In genomic region chr1:189870539-189870938, GRCm38 (mm10) we compare ENCODE assay signal across 15 mouse cellular contexts. TPM values are rescaled to one million over a fixed set of nuclear protein-coding genes. Genes with fewer than 3 reads are reported as not detected.
DNase-seq lines count a peak whose midpoint lies in the region; ATAC-seq and TF ChIP-seq lines count a peak whose summit lies in the region.
"Had no signal": no experiment of that assay in that cellular context is flagged by ENCODE, and none has a peak within 500 bp of the region (broad histone marks: within the 10 kb centered on the region; RNA-seq: fewer than 3 reads in every experiment).

No protein-coding gene starts in this region.

- no peak overlapping the region for H3K4me2 ChIP-seq in forebrain, postnatal 0 days (ENCODE audit: low read depth)
- H3K4me2 ChIP-seq in forebrain, embryonic 14.5 days (ENCODE audit: low read length) = no peak overlapping the region
- H3K4me2 ChIP-seq: embryonic facial prominence, embryonic 15.5 days; midbrain, embryonic 13.5 days had no signal

- no peak for DNase-seq in forebrain, postnatal 0 days
- DNase-seq in forebrain, embryonic 14.5 days (ENCODE audit: low spot score) = no peak
- DNase-seq in testis, postnatal 10 days (ENCODE audit: low spot score) = no peak
- DNase-seq in liver = peak; percentile 50
- no peak for DNase-seq in MN1 (ENCODE audit: low spot score)
- DNase-seq in urinary bladder, postnatal 10 days (ENCODE audit: low spot score) = no peak
- DNase-seq in gastrocnemius, postnatal 36 days = no peak
- DNase-seq: cerebellum, adult 18-20 months; kidney, adult 8-10 months; lung, adult 18-20 months; right cerebral cortex, postnatal 14 days had no signal

- H3K27ac ChIP-seq in forebrain, postnatal 0 days (ENCODE audit: low read depth, low read length) = no peak overlapping the region
- H3K27ac ChIP-seq in forebrain, embryonic 14.5 days (ENCODE audit: low read depth, low read length) = no peak overlapping the region
- H3K27ac ChIP-seq in testis, adult 2 months (ENCODE audit: control insufficient read depth, insufficient read depth, low read depth, low read length) = no peak overlapping the region
- H3K27ac ChIP-seq: embryonic facial prominence, embryonic 15.5 days; left cerebral cortex, adult 2 months; midbrain, embryonic 13.5 days had no signal

- H3K4me3 ChIP-seq in forebrain, postnatal 0 days (ENCODE audit: low read depth, low read length) = no peak overlapping the region
- H3K4me3 ChIP-seq in forebrain, embryonic 14.5 days (ENCODE audit: low read depth, low read length) = no peak overlapping the region
- H3K4me3 ChIP-seq in testis, adult 2 months (ENCODE audit: control insufficient read depth, low read depth, low read length) = no peak overlapping the region
- H3K4me3 ChIP-seq: embryonic facial prominence, embryonic 15.5 days; left cerebral cortex, adult 2 months; midbrain, embryonic 13.5 days had no signal

- no peaks in the 10 kb centered on the region for H3K9me3 ChIP-seq in forebrain, postnatal 0 days (ENCODE audit: low read length)
- no peaks in the 10 kb centered on the region for H3K9me3 ChIP-seq in forebrain, embryonic 14.5 days (replicated peaks; ENCODE audit: control insufficient read depth, low read length)
- H3K9me3 ChIP-seq: embryonic facial prominence, embryonic 15.5 days; midbrain, embryonic 13.5 days had no signal

- TF ChIP-seq CTCF in forebrain, postnatal 0 days (IDR thresholded peaks at IDR 0.05; ENCODE audit: low read depth) = peak; percentile 24; the same call in 1 of the 2 replicates
- peak; percentile 44; the same call in 1 of the 2 replicates for TF ChIP-seq CTCF in testis, adult 2 months (IDR thresholded peaks at IDR 0.05; ENCODE audit: control insufficient read depth, insufficient read depth, insufficient replicate concordance, low read depth, low read length)

- no peak for ATAC-seq in forebrain, postnatal 0 days
- no peak for ATAC-seq in forebrain, embryonic 14.5 days
- ATAC-seq: midbrain, embryonic 13.5 days had no signal

- WGBS in forebrain, postnatal 0 days = 87% methylated on average over 8 of the region's 8 CpGs
- WGBS in forebrain, embryonic 14.5 days = 85% methylated on average over 8 of the region's 8 CpGs

- no peak overlapping the region for H3K9ac ChIP-seq in forebrain, postnatal 0 days
- no peak overlapping the region for H3K9ac ChIP-seq in forebrain, embryonic 14.5 days (ENCODE audit: low read length)
- H3K9ac ChIP-seq: embryonic facial prominence, embryonic 15.5 days; midbrain, embryonic 13.5 days had no signal

- H3K4me1 ChIP-seq in forebrain, postnatal 0 days (ENCODE audit: insufficient read depth) = no peaks in the 10 kb centered on the region; the same call in 1 of the 2 replicates
- peaks cover under 1% of the 10 kb centered on the region; the same call in 1 of the 2 replicates for H3K4me1 ChIP-seq in forebrain, embryonic 14.5 days (ENCODE audit: control insufficient read depth, insufficient read depth, low read length)
- peaks cover 4% of the 10 kb centered on the region for H3K4me1 ChIP-seq in testis, adult 2 months (ENCODE audit: control insufficient read depth, insufficient read depth, low read length)

- H3K36me3 ChIP-seq in forebrain, postnatal 0 days (ENCODE audit: insufficient read depth) = no peaks in the 10 kb centered on the region
- no peaks in the 10 kb centered on the region for H3K36me3 ChIP-seq in forebrain, embryonic 14.5 days (ENCODE audit: control insufficient read depth, insufficient read depth, low read length)
- H3K36me3 ChIP-seq in testis, adult 2 months (ENCODE audit: control insufficient read depth, insufficient read depth, low read length) = no peaks in the 10 kb centered on the region
- H3K36me3 ChIP-seq: midbrain, embryonic 13.5 days had no signal

- no peak for TF ChIP-seq POLR2A in testis, adult 2 months (IDR thresholded peaks at IDR 0.05; ENCODE audit: control insufficient read depth, low read depth, low read length)

- no peaks in the 10 kb centered on the region for H3K27me3 ChIP-seq in forebrain, postnatal 0 days (ENCODE audit: insufficient read depth, low read length)
- no peaks in the 10 kb centered on the region for H3K27me3 ChIP-seq in forebrain, embryonic 14.5 days (replicated peaks; ENCODE audit: control insufficient read depth, insufficient read depth, low read length)
- H3K27me3 ChIP-seq in testis, adult 2 months (ENCODE audit: control insufficient read depth, insufficient read depth, low read length) = no peaks in the 10 kb centered on the region
- H3K27me3 ChIP-seq: embryonic facial prominence, embryonic 15.5 days; midbrain, embryonic 13.5 days had no signal

- intact Hi-C loops in gastrocnemius, postnatal 36 days (cut with DNase I) = no loop called here

RNA-seq across cellular contexts. Expression of gene Smyd2, which starts 51.6 kb away (rescaled TPM):
- total RNA-seq in forebrain, postnatal 0 days (2014; rRNA removed) = 75.9 and 87.2 TPM in 2 replicates
- 109 and 116 TPM in 2 replicates for polyA plus RNA-seq in forebrain, postnatal 0 days (2015; fragmentation: Nextera tagmentation; extraction: Ambion mirVana)
- polyA plus RNA-seq in forebrain, embryonic 14.5 days (2014; fragmentation: Nextera tagmentation; extraction: Ambion mirVana) = 63.9 and 70.5 TPM in 2 replicates
- polyA plus RNA-seq in testis, adult 2 months (2012; rRNA removed) = 22.1 and 23.4 TPM in 2 replicates
- total RNA-seq in gastrocnemius, postnatal 36 days (2021) = 100 to 1,000 TPM; 276 to 290 TPM
